ENCODE assay signal across 14 mouse cellular contexts in the genomic region with DNA sequence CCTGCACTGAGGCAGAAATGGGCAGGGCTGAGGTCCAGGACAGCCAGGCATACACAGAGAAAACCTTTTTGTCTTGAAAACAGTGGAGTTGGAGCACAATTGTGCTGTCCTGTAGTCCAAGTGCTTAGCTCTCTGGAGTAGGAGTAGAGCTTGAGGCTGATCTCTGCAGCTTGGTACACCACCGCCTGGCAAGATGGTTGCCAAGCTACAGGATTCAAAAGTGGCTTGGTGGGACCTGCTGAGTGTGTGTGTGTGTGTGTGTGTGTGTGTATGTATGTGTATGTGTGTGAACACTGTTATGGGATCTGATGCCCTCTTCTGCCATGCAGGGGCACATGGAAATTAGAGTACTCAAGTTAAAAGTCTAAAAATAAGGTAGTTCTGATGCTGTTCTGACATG. TPM values are rescaled to one million over a fixed set of nuclear protein-coding genes. Genes with fewer than 3 reads are reported as not detected.
DNase-seq lines count a peak whose midpoint lies in the region; ATAC-seq and TF ChIP-seq lines count a peak whose summit lies in the region.
"Had no signal": no experiment of that assay in that cellular context is flagged by ENCODE, and none has a peak within 500 bp of the region (broad histone marks: within the 10 kb centered on the region; RNA-seq: fewer than 3 reads in every experiment).

No protein-coding gene starts in this region.

- no peak for TF ChIP-seq EP300 in ES-Bruce4 (IDR thresholded peaks at IDR 0.05; ENCODE audit: insufficient read depth, low read depth, low read length)

- peak overlapping the region; percentile 5; the same call in 1 of the 2 replicates for H3K27ac ChIP-seq in heart, embryonic 16.5 days (ENCODE audit: low read length)
- no peak overlapping the region for H3K27ac ChIP-seq in heart, embryonic 11.5 days (ENCODE audit: low read depth, low read length)
- H3K27ac ChIP-seq in limb, embryonic 12.5 days: peak overlapping the region; percentile 25; the same call in 1 of the 2 replicates
- H3K27ac ChIP-seq in limb, embryonic 10.5 days: no peak overlapping the region
- H3K27ac ChIP-seq in ES-Bruce4 (ENCODE audit: insufficient read depth, low read length): peak overlapping the region; percentile 51; the same call in 1 of the 2 replicates
- H3K27ac ChIP-seq in embryonic facial prominence, embryonic 15.5 days (replicated peaks): peak overlapping the region; percentile 92; the same call in 1 of the 2 replicates

- TF ChIP-seq CTCF in ES-Bruce4 (IDR thresholded peaks at IDR 0.05; ENCODE audit: low read depth, low read length): no peak

- 62% methylated on average over 1 of the region's 1 CpGs for WGBS in heart, embryonic 16.5 days
- 86% methylated on average over 1 of the region's 1 CpGs for WGBS in heart, embryonic 11.5 days (ENCODE audit: insufficient replicate concordance)
- 71% methylated on average over 1 of the region's 1 CpGs for WGBS in limb, embryonic 12.5 days
- WGBS in limb, embryonic 10.5 days: 74% methylated on average over 1 of the region's 1 CpGs
- 58% methylated on average over 1 of the region's 1 CpGs for WGBS in embryonic facial prominence, embryonic 15.5 days

- H3K4me2 ChIP-seq in heart, embryonic 16.5 days (ENCODE audit: low read depth, low read length): no peak overlapping the region
- no peak overlapping the region for H3K4me2 ChIP-seq in heart, embryonic 11.5 days
- no peak overlapping the region for H3K4me2 ChIP-seq in limb, embryonic 12.5 days
- no peak overlapping the region for H3K4me2 ChIP-seq in embryonic facial prominence, embryonic 15.5 days (replicated peaks)

- no peak for TF ChIP-seq POLR2A in ES-Bruce4 (IDR thresholded peaks at IDR 0.05; ENCODE audit: insufficient read depth, low read length)

- H3K9me3 ChIP-seq in heart, embryonic 16.5 days (replicated peaks; ENCODE audit: control insufficient read depth, low read length): no peaks in the 10 kb centered on the region
- H3K9me3 ChIP-seq in heart, embryonic 11.5 days (replicated peaks; ENCODE audit: control insufficient read depth, low read length): no peaks in the 10 kb centered on the region
- H3K9me3 ChIP-seq in limb, embryonic 12.5 days: no peaks in the 10 kb centered on the region
- H3K9me3 ChIP-seq in limb, embryonic 10.5 days (replicated peaks): no peaks in the 10 kb centered on the region
- no peaks in the 10 kb centered on the region for H3K9me3 ChIP-seq in ES-Bruce4 (replicated peaks; ENCODE audit: control insufficient read depth, insufficient read depth, low read length, poor library complexity, severe bottlenecking)
- H3K9me3 ChIP-seq in embryonic facial prominence, embryonic 15.5 days (replicated peaks): no peaks in the 10 kb centered on the region

- ATAC-seq in heart, embryonic 16.5 days (replicated peaks; ENCODE audit: extremely low read depth, insufficient read depth, low FRiP score): no peak
- no peak for ATAC-seq in heart, embryonic 11.5 days (replicated peaks; ENCODE audit: insufficient number of reproducible peaks, low FRiP score, low TSS enrichment)
- no peak for ATAC-seq in limb, embryonic 12.5 days (ENCODE audit: insufficient number of reproducible peaks, insufficient read depth, low FRiP score, low TSS enrichment, low read depth)
- no peak for ATAC-seq in embryonic facial prominence, embryonic 15.5 days (ENCODE audit: insufficient number of reproducible peaks, low FRiP score, low TSS enrichment, low read depth)
- ATAC-seq: forebrain, embryonic 16.5 days had no signal

- peaks cover 41% of the 10 kb centered on the region for H3K4me1 ChIP-seq in heart, embryonic 16.5 days (ENCODE audit: control insufficient read depth, insufficient read depth, low read length)
- H3K4me1 ChIP-seq in heart, embryonic 11.5 days (ENCODE audit: control insufficient read depth, insufficient read depth, low read length): peaks cover 26% of the 10 kb centered on the region
- H3K4me1 ChIP-seq in limb, embryonic 12.5 days (replicated peaks): peaks cover 13% of the 10 kb centered on the region
- peaks cover 15% of the 10 kb centered on the region for H3K4me1 ChIP-seq in limb, embryonic 10.5 days
- peaks cover 2% of the 10 kb centered on the region for H3K4me1 ChIP-seq in ES-Bruce4 (ENCODE audit: control insufficient read depth, insufficient read depth, low read length)
- peaks cover 55% of the 10 kb centered on the region for H3K4me1 ChIP-seq in embryonic facial prominence, embryonic 15.5 days

- H3K27me3 ChIP-seq in heart, embryonic 16.5 days (ENCODE audit: control insufficient read depth, insufficient read depth, low read length): no peaks in the 10 kb centered on the region
- no peaks in the 10 kb centered on the region for H3K27me3 ChIP-seq in heart, embryonic 11.5 days (ENCODE audit: control insufficient read depth, insufficient read depth, low read length)
- no peaks in the 10 kb centered on the region for H3K27me3 ChIP-seq in limb, embryonic 12.5 days
- H3K27me3 ChIP-seq in limb, embryonic 10.5 days (ENCODE audit: low read depth, poor library complexity, severe bottlenecking): no peaks in the 10 kb centered on the region
- H3K27me3 ChIP-seq in ES-Bruce4 (ENCODE audit: control insufficient read depth, insufficient read depth, low read length, poor library complexity, severe bottlenecking): no peaks in the 10 kb centered on the region
- no peaks in the 10 kb centered on the region for H3K27me3 ChIP-seq in embryonic facial prominence, embryonic 15.5 days

- DNase-seq in limb, embryonic 10.5 days (ENCODE audit: low spot score): no peak
- DNase-seq in urinary bladder, postnatal 25 days (ENCODE audit: low spot score): no peak
- DNase-seq in layer of hippocampus, adult 11-12 months (ENCODE audit: low spot score): no peak
- DNase-seq: adrenal gland, adult 8-10 months; cerebellum, postnatal 25 days; gastrocnemius, postnatal 10 days; lung, postnatal 14 days; right cerebral cortex, postnatal 4 days had no signal

- H3K36me3 ChIP-seq in heart, embryonic 16.5 days (ENCODE audit: control insufficient read depth, insufficient read depth): peaks cover 47% of the 10 kb centered on the region
- H3K36me3 ChIP-seq in heart, embryonic 11.5 days (ENCODE audit: control insufficient read depth, insufficient read depth, low read length): peaks cover 49% of the 10 kb centered on the region
- H3K36me3 ChIP-seq in limb, embryonic 12.5 days: peaks cover 61% of the 10 kb centered on the region
- peaks cover 55% of the 10 kb centered on the region for H3K36me3 ChIP-seq in limb, embryonic 10.5 days
- peaks cover 46% of the 10 kb centered on the region for H3K36me3 ChIP-seq in ES-Bruce4 (ENCODE audit: control insufficient read depth, insufficient read depth, low read length, poor library complexity, severe bottlenecking)
- H3K36me3 ChIP-seq in embryonic facial prominence, embryonic 15.5 days: peaks cover 52% of the 10 kb centered on the region

- no peak overlapping the region for H3K4me3 ChIP-seq in heart, embryonic 16.5 days (ENCODE audit: low read length)
- H3K4me3 ChIP-seq in heart, embryonic 11.5 days (ENCODE audit: low read depth, low read length): no peak overlapping the region
- H3K4me3 ChIP-seq in limb, embryonic 12.5 days (replicated peaks): no peak overlapping the region
- H3K4me3 ChIP-seq in limb, embryonic 10.5 days: no peak overlapping the region
- no peak overlapping the region for H3K4me3 ChIP-seq in ES-Bruce4 (ENCODE audit: low read depth, low read length)
- no peak overlapping the region for H3K4me3 ChIP-seq in embryonic facial prominence, embryonic 15.5 days (replicated peaks)

- H3K9ac ChIP-seq in heart, embryonic 16.5 days (ENCODE audit: low read length): no peak overlapping the region
- no peak overlapping the region for H3K9ac ChIP-seq in heart, embryonic 11.5 days (ENCODE audit: low read depth, low read length)
- no peak overlapping the region for H3K9ac ChIP-seq in limb, embryonic 12.5 days (replicated peaks)
- H3K9ac ChIP-seq in ES-Bruce4 (ENCODE audit: low read depth, poor library complexity, severe bottlenecking): no peak overlapping the region
- H3K9ac ChIP-seq in embryonic facial prominence, embryonic 15.5 days: no peak overlapping the region

RNA-seq across cellular contexts. Expression of gene Ech1, which starts 2.5 kb away (rescaled TPM):
- 281 and 288 TPM in 2 replicates for polyA plus RNA-seq in heart, embryonic 16.5 days (2015; fragmentation: Nextera tagmentation; extraction: Ambion mirVana)
- 139 and 149 TPM in 2 replicates for polyA plus RNA-seq in heart, embryonic 11.5 days (2014; fragmentation: Nextera tagmentation; extraction: Ambion mirVana)
- polyA plus RNA-seq in limb, embryonic 12.5 days (2016; fragmentation: Nextera tagmentation; extraction: Ambion mirVana): 111 and 114 TPM in 2 replicates
- polyA plus RNA-seq in limb, embryonic 10.5 days (2016; fragmentation: Nextera tagmentation; extraction: Ambion mirVana): 69.1 and 90.7 TPM in 2 replicates
- polyA plus RNA-seq in ES-Bruce4 (2011; ENCODE audit: insufficient read depth, insufficient read length, low read depth, missing spikeins): 41.3 and 53.0 TPM in 2 replicates
- 226 and 231 TPM in 2 replicates for polyA plus RNA-seq in embryonic facial prominence, embryonic 15.5 days (2015; fragmentation: Nextera tagmentation; extraction: Ambion mirVana)

RNA-seq across cellular contexts. Expression of gene Lgals4, which starts 11.1 kb away (rescaled TPM):
- polyA plus RNA-seq in heart, embryonic 16.5 days (2015; fragmentation: Nextera tagmentation; extraction: Ambion mirVana): 12.3 and 17.4 TPM in 2 replicates
- 2.2 and 3.9 TPM in 2 replicates for polyA plus RNA-seq in heart, embryonic 11.5 days (2014; fragmentation: Nextera tagmentation; extraction: Ambion mirVana)
- 4.9 and 6.7 TPM in 2 replicates for polyA plus RNA-seq in limb, embryonic 12.5 days (2016; fragmentation: Nextera tagmentation; extraction: Ambion mirVana)
- polyA plus RNA-seq in limb, embryonic 10.5 days (2016; fragmentation: Nextera tagmentation; extraction: Ambion mirVana): 2.7 and 4.1 TPM in 2 replicates
- polyA plus RNA-seq in ES-Bruce4 (2011; ENCODE audit: insufficient read depth, insufficient read length, low read depth, missing spikeins): 1.9 and 2.4 TPM in 2 replicates
- 15.4 and 18.0 TPM in 2 replicates for polyA plus RNA-seq in embryonic facial prominence, embryonic 15.5 days (2015; fragmentation: Nextera tagmentation; extraction: Ambion mirVana)

RNA-seq across cellular contexts. Expression of gene Hnrnpl, which starts 14.2 kb away (rescaled TPM):
- polyA plus RNA-seq in heart, embryonic 16.5 days (2015; fragmentation: Nextera tagmentation; extraction: Ambion mirVana): 135 and 139 TPM in 2 replicates
- polyA plus RNA-seq in heart, embryonic 11.5 days (2014; fragmentation: Nextera tagmentation; extraction: Ambion mirVana): 210 and 212 TPM in 2 replicates
- polyA plus RNA-seq in limb, embryonic 12.5 days (2016; fragmentation: Nextera tagmentation; extraction: Ambion mirVana): 347 and 425 TPM in 2 replicates
- 335 and 336 TPM in 2 replicates for polyA plus RNA-seq in limb, embryonic 10.5 days (2016; fragmentation: Nextera tagmentation; extraction: Ambion mirVana)
- polyA plus RNA-seq in ES-Bruce4 (2011; ENCODE audit: insufficient read depth, insufficient read length, low read depth, missing spikeins): 633 and 662 TPM in 2 replicates
- 211 and 225 TPM in 2 replicates for polyA plus RNA-seq in embryonic facial prominence, embryonic 15.5 days (2015; fragmentation: Nextera tagmentation; extraction: Ambion mirVana)

RNA-seq across cellular contexts. Expression of gene Rinl, which starts 33.8 kb away (rescaled TPM):
- polyA plus RNA-seq in heart, embryonic 16.5 days (2015; fragmentation: Nextera tagmentation; extraction: Ambion mirVana): 5.8 and 11.1 TPM in 2 replicates
- 2.4 and 2.5 TPM in 2 replicates for polyA plus RNA-seq in heart, embryonic 11.5 days (2014; fragmentation: Nextera tagmentation; extraction: Ambion mirVana)
- 2.3 and 3.1 TPM in 2 replicates for polyA plus RNA-seq in limb, embryonic 12.5 days (2016; fragmentation: Nextera tagmentation; extraction: Ambion mirVana)
- 2.7 and 3.0 TPM in 2 replicates for polyA plus RNA-seq in limb, embryonic 10.5 days (2016; fragmentation: Nextera tagmentation; extraction: Ambion mirVana)
- polyA plus RNA-seq in ES-Bruce4 (2011; ENCODE audit: insufficient read depth, insufficient read length, low read depth, missing spikeins): 24.6 and 28.0 TPM in 2 replicates
- polyA plus RNA-seq in embryonic facial prominence, embryonic 15.5 days (2015; fragmentation: Nextera tagmentation; extraction: Ambion mirVana): 3.8 and 4.7 TPM in 2 replicates

RNA-seq across cellular contexts. Expression of gene Lgals7, which starts 41.1 kb away (rescaled TPM):
- 1.5 and 2.1 TPM in 2 replicates for polyA plus RNA-seq in heart, embryonic 16.5 days (2015; fragmentation: Nextera tagmentation; extraction: Ambion mirVana)
- 0.82 and 1.0 TPM in 2 replicates for polyA plus RNA-seq in heart, embryonic 11.5 days (2014; fragmentation: Nextera tagmentation; extraction: Ambion mirVana)
- polyA plus RNA-seq in limb, embryonic 12.5 days (2016; fragmentation: Nextera tagmentation; extraction: Ambion mirVana): 3.4 and 4.8 TPM in 2 replicates
- 0.41 and 0.73 TPM in 2 replicates for polyA plus RNA-seq in limb, embryonic 10.5 days (2016; fragmentation: Nextera tagmentation; extraction: Ambion mirVana)
- polyA plus RNA-seq in ES-Bruce4 (2011; ENCODE audit: insufficient read depth, insufficient read length, low read depth, missing spikeins): not detected in 2 replicates
- polyA plus RNA-seq in embryonic facial prominence, embryonic 15.5 days (2015; fragmentation: Nextera tagmentation; extraction: Ambion mirVana): 187 and 265 TPM in 2 replicates

Comparison
In these comparisons a context has a peak if more than half of its experiments do, and no peak if none do; other contexts are left out.
1. H3K27ac ChIP-seq: peak in heart, embryonic 16.5 days (single experiment), limb, embryonic 12.5 days (single experiment), ES-Bruce4 (single experiment) and embryonic facial prominence, embryonic 15.5 days (single experiment); none in heart, embryonic 11.5 days (single experiment) and limb, embryonic 10.5 days (single experiment).